Mouse (Mus musculus): ENCODE results near the gene Cd28.

DNA sequence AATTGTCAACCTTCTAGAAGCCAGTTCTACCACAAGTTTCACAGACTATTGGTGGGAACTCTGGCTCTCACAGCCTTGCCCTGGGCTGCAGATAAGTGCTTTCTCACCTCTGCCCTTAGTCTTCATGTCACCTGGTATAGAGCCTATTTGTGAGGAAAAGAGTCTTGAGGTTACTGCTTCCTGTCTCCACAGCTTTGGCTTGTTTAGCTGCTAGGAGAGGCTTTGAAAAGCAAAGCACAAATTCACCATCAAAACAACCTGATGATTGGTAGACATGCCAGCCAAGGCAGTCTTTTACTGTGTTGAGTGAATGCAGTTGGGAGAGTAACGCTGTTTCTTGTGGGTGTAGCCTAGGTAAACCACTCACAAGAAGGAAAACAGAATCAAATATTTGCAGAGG lies 41.6 kb downstream of the Cd28 start:
- TF ChIP-seq CTCF (IDR thresholded peaks at IDR 0.05; ENCODE audit: insufficient read depth, low read depth, low read length): no peak
- no peak for TF ChIP-seq POLR2A (IDR thresholded peaks at IDR 0.05; ENCODE audit: insufficient read depth, low read depth, low read length)

Data from olfactory bulb, adult 2 months (tissue).